Mouse (Mus musculus) liver, adult 2 months (tissue): ENCODE results near the gene Tor1b.

ENCODE experiments used
- CTCF ChIP-seq: fragments of 200-500 bp; IDR thresholded peaks from 2 replicates; pipeline ENCODE4 v1.5.1; 2011; ENCODE audit warnings: low read depth, low read length, control low read depth
- POLR2A ChIP-seq: fragments of 200-500 bp; IDR thresholded peaks from 2 replicates; pipeline ENCODE4 v1.6.1; 2011; ENCODE audit warnings: low read length, control low read depth; ENCODE audit not compliant: insufficient read depth; ENCODE audit errors: extremely low read depth

GRCm38 (mm10) chr2:30917649-30918048 is 35.1 kb upstream of the Tor1b start:
- TF ChIP-seq CTCF (no peak), POLR2A (no peak)
